Mouse (Mus musculus) right cerebral cortex, postnatal 25 days (tissue): ENCODE data around the gene Tmx2.
A peak's percentile ranks its signal among the peaks of the same experiment; 100 is the strongest.
"Not testable (repeated sequence)": the region's sequence is repeated elsewhere in the genome, so short reads cannot be mapped to it uniquely, and the experiment has no call there.

Experiments
- DNase-seq: peaks from one replicate; pipeline ENCODE4 v3.0.0; 2022

Tmx2 gene

GRCm38 (mm10) chr2:84682605-84683183, 3.8 kb upstream of the Tmx2 start:
- no peak for DNase-seq

GRCm38 (mm10) chr2:84677968-84678880, 716 bp downstream of the Tmx2 start, which contains the start of the genes Gm28635 and Med19:
Gene Gm28635 (minus strand): TSS chr2:84678041.
Gene Med19 (plus strand): TSS chr2:84678402.
- peak; percentile 89 for DNase-seq

GRCm38 (mm10) chr2:84677270-84677967, 1.5 kb downstream of the Tmx2 start:
- no peak for DNase-seq

DNA sequence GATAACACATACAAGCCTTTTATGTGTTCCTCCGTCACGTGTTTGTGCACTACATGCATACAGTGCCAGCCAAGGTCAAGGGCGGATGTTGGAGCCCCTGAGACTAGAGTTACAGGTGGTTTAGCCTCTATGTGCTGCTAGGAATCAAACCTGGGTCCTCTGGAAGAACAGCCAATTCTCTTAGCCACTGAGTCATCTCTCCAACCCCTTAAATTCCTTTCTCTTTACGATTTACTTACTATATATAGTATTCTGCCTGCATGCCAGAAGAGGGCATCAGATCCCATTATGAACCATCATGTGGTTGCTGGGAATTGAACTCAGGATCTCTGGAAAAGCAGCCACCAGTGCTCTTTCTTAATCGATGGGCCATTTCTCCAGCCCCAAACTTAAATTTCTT, 7.4 kb downstream of the Tmx2 start:
- DNase-seq: not testable (repeated sequence)

- DNase-seq: peak; percentile 84
Measured at GRCm38 (mm10) chr2:84670569-84670933, 8.4 kb downstream of the Tmx2 start, which contains the start of gene Selenoh. Gene Selenoh (minus strand): TSS chr2:84670770.

DNA sequence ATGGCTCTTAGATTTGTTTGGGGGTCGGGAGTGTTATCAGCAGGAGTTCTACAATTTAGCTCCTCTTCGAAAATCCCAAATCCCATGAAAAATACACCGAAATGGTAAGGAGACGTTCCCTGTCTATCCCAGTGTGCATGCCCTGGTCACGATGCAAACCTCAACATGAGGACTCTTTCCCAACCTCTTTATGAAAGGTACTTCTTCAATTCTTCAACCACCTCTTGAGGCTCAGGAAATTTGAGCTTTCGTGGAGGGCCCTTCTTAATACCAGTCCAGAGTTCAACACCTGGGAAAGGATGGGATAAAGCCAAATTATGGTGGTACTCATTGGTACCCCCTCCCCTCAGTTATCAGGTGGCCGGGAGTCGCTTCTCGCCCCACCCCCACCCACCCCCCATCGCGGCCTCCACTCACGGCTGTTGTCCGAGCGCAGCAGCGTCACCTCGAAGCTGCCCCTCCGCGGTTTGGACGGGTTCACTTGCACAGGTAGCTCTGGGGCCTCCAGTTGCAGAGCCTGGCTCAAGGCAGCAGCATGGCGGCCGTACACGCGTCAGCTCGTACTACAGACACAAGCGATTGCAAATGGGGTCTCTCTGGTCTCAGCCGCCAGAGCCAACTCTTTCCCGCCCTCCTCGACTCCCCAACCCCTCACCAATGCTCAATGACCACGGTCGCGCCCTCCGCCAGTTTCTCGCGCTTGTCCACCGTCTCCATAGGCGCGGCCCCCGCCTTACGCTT, 8.9 kb downstream of the Tmx2 start:
- DNase-seq: no peak

DNA sequence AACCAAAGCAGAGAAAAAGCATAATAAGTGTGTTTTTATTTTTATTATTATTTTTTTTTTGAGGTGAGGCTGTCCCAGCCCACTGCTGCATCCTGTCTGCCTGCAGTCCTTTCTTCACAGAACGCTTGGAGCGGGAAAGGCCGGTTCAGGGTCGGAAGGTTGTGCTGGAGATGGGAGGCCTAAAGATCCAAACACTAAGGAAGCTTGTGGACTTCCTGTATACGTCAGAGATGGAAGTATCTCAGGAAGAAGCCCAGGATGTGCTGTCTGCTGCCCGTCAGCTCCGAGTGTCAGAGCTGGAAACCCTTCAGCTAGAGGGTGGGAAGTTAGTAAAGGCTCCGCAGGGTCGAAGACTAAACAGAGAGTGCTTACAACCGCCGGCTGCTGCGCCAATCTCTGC, 12.9 kb downstream of the Tmx2 start:
- no peak for DNase-seq

- DNase-seq: no peak
Measured at GRCm38 (mm10) chr2:84662866-84663265, 16.1 kb downstream of the Tmx2 start.

DNA sequence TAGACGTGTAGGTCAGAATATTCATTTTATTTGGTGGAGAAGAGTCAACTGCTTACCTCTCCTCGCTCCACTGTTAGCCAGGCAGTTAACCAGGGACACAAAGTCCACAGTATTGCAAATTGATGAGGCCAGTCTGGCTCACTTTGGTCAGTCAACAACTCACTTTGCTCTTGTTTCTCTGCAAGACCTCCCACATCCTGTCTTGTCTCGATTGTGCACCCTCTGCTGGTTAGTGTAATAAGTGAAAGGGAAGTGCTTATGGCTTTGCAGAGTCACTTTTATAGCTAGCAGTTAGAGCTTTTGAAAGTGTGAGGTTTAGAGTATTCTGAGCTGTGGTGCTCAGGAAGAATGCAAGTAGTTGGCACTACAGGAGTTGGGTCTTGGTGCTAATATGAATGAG, 18.7 kb downstream of the Tmx2 start:
- DNase-seq: no peak

- DNase-seq: no peak
Measured at GRCm38 (mm10) chr2:84658806-84659205, 20.1 kb downstream of the Tmx2 start, which contains the start of gene Btbd18. Gene Btbd18 (plus strand): TSS chr2:84659079.

GRCm38 (mm10) chr2:84655864-84656263, 23.1 kb downstream of the Tmx2 start:
- DNase-seq: no peak

DNA sequence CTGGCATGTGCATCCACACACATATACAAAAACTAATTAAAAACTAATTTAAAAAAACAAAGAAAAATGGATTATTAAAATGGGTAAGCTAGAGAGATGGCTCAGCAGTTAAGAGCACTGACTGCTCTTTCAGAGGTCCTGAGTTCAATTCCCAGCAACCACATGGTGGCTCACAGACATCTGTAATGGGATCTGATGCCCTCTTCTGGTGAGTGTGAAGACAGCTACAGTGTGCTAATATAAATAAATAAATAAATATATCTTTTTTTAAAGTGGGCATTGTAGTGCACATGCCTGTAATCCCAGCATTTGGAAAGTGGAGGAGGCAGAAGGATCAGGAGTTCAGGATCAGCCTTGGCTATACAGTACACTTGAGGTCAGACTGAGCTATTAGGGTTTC, 25.6 kb downstream of the Tmx2 start:
- no peak for DNase-seq

- peak; percentile 83 for DNase-seq
Measured at GRCm38 (mm10) chr2:84650464-84651195, 28.3 kb downstream of the Tmx2 start, which contains the start of gene Ctnnd1. Gene Ctnnd1 (minus strand): TSS chr2:84650765.

GRCm38 (mm10) chr2:84649674-84650073, 29.3 kb downstream of the Tmx2 start:
- peak; percentile 27 for DNase-seq

- DNase-seq: no peak
Measured at GRCm38 (mm10) chr2:84648369-84648768, 30.6 kb downstream of the Tmx2 start.

- DNase-seq: no peak
Measured at GRCm38 (mm10) chr2:84647051-84647568, 31.8 kb downstream of the Tmx2 start.

GRCm38 (mm10) chr2:84646138-84646537, 32.8 kb downstream of the Tmx2 start:
- DNase-seq: no peak

DNA sequence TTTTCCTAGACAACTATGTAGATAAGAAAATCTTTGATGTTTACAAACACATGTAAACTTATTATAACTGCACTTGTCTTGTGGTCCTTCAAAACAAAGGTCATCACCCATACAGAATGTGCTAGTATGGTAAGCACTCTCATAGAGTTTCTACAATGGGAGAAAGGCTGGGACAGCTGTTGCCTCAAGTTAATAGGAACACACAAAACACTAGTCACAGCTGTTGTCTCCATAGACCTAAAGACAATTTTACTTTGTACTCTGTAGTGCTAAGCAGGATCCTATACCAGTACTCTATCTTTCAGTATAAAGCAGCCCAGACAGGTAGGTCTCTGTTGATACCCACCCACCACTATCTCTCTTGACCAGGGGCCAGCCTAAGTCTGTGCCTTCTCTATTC, 38.1 kb downstream of the Tmx2 start:
- no peak for DNase-seq

DNA sequence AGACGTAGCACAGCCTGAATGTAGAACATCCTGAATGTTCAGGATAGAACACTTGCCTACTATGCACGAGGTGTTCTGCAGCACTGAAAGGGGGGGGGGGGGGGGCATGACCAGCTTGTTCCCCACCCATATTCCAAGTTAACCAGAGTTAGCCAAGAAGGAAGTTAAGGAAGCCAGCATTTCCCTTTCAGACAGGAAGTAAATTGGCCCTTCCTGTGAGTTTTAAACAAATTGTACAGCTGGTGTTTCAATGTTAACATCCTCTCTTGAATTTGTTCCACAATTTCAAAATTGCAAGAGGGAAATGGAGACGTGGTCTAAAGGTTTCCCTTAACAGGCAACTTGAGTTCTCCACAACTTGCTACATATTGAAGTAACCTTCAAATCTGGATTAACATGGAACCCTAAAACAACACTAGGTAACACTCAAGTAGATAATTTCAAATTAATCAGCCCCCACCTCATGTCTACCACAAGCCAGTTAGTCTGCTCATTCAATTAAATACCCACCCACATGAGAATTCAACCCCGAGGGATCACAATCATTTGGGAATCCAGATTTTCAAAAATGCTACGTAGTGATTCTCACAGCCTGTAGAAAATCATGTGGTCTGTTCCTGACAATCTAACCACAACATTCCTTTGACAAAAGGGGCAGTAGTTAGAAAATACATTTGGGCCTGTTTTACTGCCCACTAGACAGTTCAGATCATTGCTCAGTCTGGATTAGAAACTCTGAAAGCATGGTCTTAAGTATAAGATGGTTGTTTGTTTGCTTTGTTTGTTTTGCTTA, 40.3 kb downstream of the Tmx2 start:
- DNase-seq: no peak

GRCm38 (mm10) chr2:84637452-84638165, 41.3 kb downstream of the Tmx2 start:
- no peak for DNase-seq
